Mouse (Mus musculus) hindbrain, embryonic 16.5 days (tissue): ENCODE results near the gene Olfr1002. TPM values are rescaled to one million over a fixed set of nuclear protein-coding genes. Genes with fewer than 3 reads are reported as not detected.
"Not testable (repeated sequence)": the region's sequence is repeated elsewhere in the genome, so short reads cannot be mapped to it uniquely, and the experiment has no call there.

Experiments
- ATAC-seq: fragments of 200-750 bp; cut with Nextera tagmentation; 2 replicates; pipeline ENCODE4 v1.8.0; 2017; ENCODE audit warnings: moderate TSS enrichment, moderate library complexity
- H3K27ac ChIP-seq: fragments of 300-500 bp; sonication (generic); 2 replicates; pipeline ENCODE4 v1.5.1; 2014; ENCODE audit warnings: low read depth, mild to moderate bottlenecking, control low read depth, low read length, moderate library complexity
- H3K27me3 ChIP-seq: fragments of 300-500 bp; sonication (generic); replicated peaks from 2 replicates; pipeline ENCODE4 v1.6.1; 2014; ENCODE audit warnings: low read length; ENCODE audit not compliant: control insufficient read depth, insufficient read depth
- H3K36me3 ChIP-seq: fragments of 300-500 bp; sonication (generic); 2 replicates; pipeline ENCODE4 v1.6.1; 2014; ENCODE audit warnings: mild to moderate bottlenecking, low read length, moderate library complexity, mixed read lengths; ENCODE audit not compliant: control insufficient read depth, insufficient read depth
- H3K4me1 ChIP-seq: fragments of 300-500 bp; sonication (generic); 2 replicates; pipeline ENCODE4 v1.6.1; 2014; ENCODE audit warnings: low read depth, low read length; ENCODE audit not compliant: control insufficient read depth, insufficient read depth
- H3K4me2 ChIP-seq: fragments of 300-500 bp; sonication (generic); 2 replicates; pipeline ENCODE4 v1.6.1; 2014; ENCODE audit warnings: mild to moderate bottlenecking, low read length, control low read depth, moderate library complexity
- H3K4me3 ChIP-seq: fragments of 300-500 bp; sonication (generic); 2 replicates; pipeline ENCODE4 v1.5.1; 2014; ENCODE audit warnings: mild to moderate bottlenecking, low read length, control low read depth, moderate library complexity
- H3K9ac ChIP-seq: fragments of 300-500 bp; sonication (generic); 2 replicates; pipeline ENCODE4 v1.6.1; 2014; ENCODE audit warnings: low read depth, mild to moderate bottlenecking, control low read depth, low read length, moderate library complexity
- H3K9me3 ChIP-seq: fragments of 300-500 bp; sonication (generic); 2 replicates; pipeline ENCODE4 v1.6.1; 2014; ENCODE audit warnings: mild to moderate bottlenecking, low read length, moderate library complexity; ENCODE audit not compliant: control insufficient read depth
- WGBS: fragments of 180-500 bp; shearing (Covaris S2); extraction: QIAGEN DNeasy Blood & Tissue Kit; methylation state at CpG from one replicate; pipeline ENCODE4 v1.1.7; 2014; 5-methylcytosine and 5-hydroxymethylcytosine counted together
- polyA plus RNA-seq: library from polyadenylated mRNA; unstranded; fragments of >200 nt; fragmentation: Nextera tagmentation; extraction: Ambion mirVana; gene quantifications from 2 replicates; pipeline ENCODE4 v1.2.1, GENCODE M21; 2015

Olfr1002 gene
- polyA plus RNA-seq, result not detected in 2 replicates

DNA sequence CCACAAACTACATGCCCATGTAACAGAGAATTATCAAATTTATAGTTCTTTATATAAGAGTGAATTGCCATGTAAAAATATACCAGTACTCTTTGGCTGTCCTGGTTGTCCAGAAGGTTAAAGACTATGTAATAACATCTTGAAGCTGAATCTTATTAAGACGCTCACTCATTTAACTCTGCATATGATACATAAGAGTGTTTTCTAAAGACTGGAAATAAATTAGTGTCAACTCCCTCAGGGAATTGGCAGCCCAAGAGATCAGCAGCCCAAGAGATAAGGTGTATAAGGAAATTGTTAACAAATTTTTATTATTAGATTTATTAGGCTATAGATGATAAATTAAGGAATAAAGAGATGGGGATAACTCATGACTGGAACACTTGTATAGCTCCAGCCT lies at the start of gene Olfr1002:
Olfr1002 (minus strand) TSS at position 101 of the 400 bp plus-strand sequence.
- no peaks in the 10 kb centered on the region for H3K36me3 ChIP-seq
- no peak within 1 kb of the TSS for H3K4me2 ChIP-seq
- 92% methylated on average over 1 of the region's 1 CpGs for WGBS
- H3K27ac ChIP-seq, result no peak within 1 kb of the TSS
- no peaks in the 10 kb centered on the region for H3K9me3 ChIP-seq
- H3K27me3 ChIP-seq, result no peaks in the 10 kb centered on the region
- no peak for ATAC-seq
- no peak within 1 kb of the TSS for H3K4me3 ChIP-seq
- no peak within 1 kb of the TSS for H3K9ac ChIP-seq
- no peaks in the 10 kb centered on the region for H3K4me1 ChIP-seq

DNA sequence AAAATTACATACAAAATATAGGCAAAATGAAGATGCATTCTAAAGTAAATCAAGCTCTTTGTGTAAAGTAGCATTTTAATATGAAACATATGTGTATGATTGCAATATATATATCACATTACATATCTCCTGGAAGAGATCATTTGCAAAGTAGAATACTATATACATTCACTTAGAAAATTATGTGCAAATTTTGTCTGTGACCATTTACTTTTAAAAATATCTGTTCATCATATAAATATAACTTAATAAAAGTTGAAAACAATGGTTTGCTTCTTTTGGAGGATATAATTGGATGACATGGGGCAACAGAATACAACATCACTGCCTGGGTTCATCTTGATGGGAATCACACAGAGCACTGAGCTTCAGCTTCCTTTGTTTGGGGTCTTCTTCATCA lies 38.6 kb upstream of the Olfr1002 start, which contains the start of gene Olfr1008:
Olfr1008 (plus strand) TSS at position 301 of the 400 bp plus-strand sequence.
- H3K9me3 ChIP-seq, result no peaks in the 10 kb centered on the region
- H3K27ac ChIP-seq, result no peak within 1 kb of the TSS
- no peak within 1 kb of the TSS for H3K9ac ChIP-seq
- H3K4me2 ChIP-seq, result no peak within 1 kb of the TSS
- no peak for ATAC-seq
- H3K36me3 ChIP-seq, result no peaks in the 10 kb centered on the region
- H3K27me3 ChIP-seq, result no peaks in the 10 kb centered on the region
- no peak within 1 kb of the TSS for H3K4me3 ChIP-seq
- no peaks in the 10 kb centered on the region for H3K4me1 ChIP-seq

- Histone ChIP-seq H3K4me1 (no peaks in the 10 kb centered on the region), H3K27ac (no peak within 1 kb of the TSS), H3K4me3 (no peak within 1 kb of the TSS), H3K9ac (no peak within 1 kb of the TSS), H3K9me3 (no peaks in the 10 kb centered on the region), H3K36me3 (no peaks in the 10 kb centered on the region), H3K4me2 (no peak within 1 kb of the TSS), H3K27me3 (no peaks in the 10 kb centered on the region)
- ATAC-seq, result no peak
Observed at GRCm38 (mm10) chr2:85678667-85679066, 28.2 kb upstream of the Olfr1002 start, which contains the start of gene Olfr1006. TSS of gene Olfr1006 (minus strand) at chr2:85678767.

GRCm38 (mm10) chr2:85664355-85664754 lies 13.9 kb upstream of the Olfr1002 start, which contains the start of gene Olfr154:
TSS of gene Olfr154 (minus strand) at chr2:85664455.
- H3K9ac ChIP-seq, H3K4me3 ChIP-seq, ATAC-seq, H3K36me3 ChIP-seq, H3K4me1 ChIP-seq, H3K27ac ChIP-seq, H3K9me3 ChIP-seq, H3K4me2 ChIP-seq, H3K27me3 ChIP-seq: not testable (repeated sequence)

- WGBS, result 87% methylated on average over 1 of the region's 1 CpGs
- no peak within 1 kb of the TSS for H3K27ac ChIP-seq
- no peak within 1 kb of the TSS for H3K4me2 ChIP-seq
- no peaks in the 10 kb centered on the region for H3K9me3 ChIP-seq
- no peaks in the 10 kb centered on the region for H3K27me3 ChIP-seq
- no peak within 1 kb of the TSS for H3K9ac ChIP-seq
- no peak within 1 kb of the TSS for H3K4me3 ChIP-seq
- no peaks in the 10 kb centered on the region for H3K36me3 ChIP-seq
- no peak for ATAC-seq
- no peaks in the 10 kb centered on the region for H3K4me1 ChIP-seq
Observed at GRCm38 (mm10) chr2:85611803-85612202, 38.7 kb downstream of the Olfr1002 start, which contains the start of gene Olfr1000. TSS of gene Olfr1000 (minus strand) at chr2:85611903.

Other genes starting within 250 kb of the Olfr1002 start
- gene Olfr992, start 241.2 kb downstream of the Olfr1002 start, polyA plus RNA-seq, result not detected in 2 replicates
- gene Olfr993, start 235.8 kb downstream of the Olfr1002 start, polyA plus RNA-seq, result not detected in 2 replicates
- gene Olfr994, start 214.3 kb downstream of the Olfr1002 start, polyA plus RNA-seq, result not detected in 2 replicates
- not detected in 2 replicates for gene Olfr995, start 207.1 kb downstream of the Olfr1002 start, polyA plus RNA-seq
- gene 4833423E24Rik, start 131.7 kb downstream of the Olfr1002 start, polyA plus RNA-seq, result 0.09 and 0.28 TPM in 2 replicates
- gene Olfr996, start 71.5 kb downstream of the Olfr1002 start, polyA plus RNA-seq, result not detected in 2 replicates
- gene Olfr998, start 61.8 kb downstream of the Olfr1002 start, polyA plus RNA-seq, result not detected in 2 replicates
- not detected in 2 replicates for gene Olfr1000, start 38.8 kb downstream of the Olfr1002 start, polyA plus RNA-seq
- gene Olfr154, start 13.8 kb upstream of the Olfr1002 start, polyA plus RNA-seq, result not detected in 2 replicates
- not detected in 2 replicates for gene Olfr1006, start 28.1 kb upstream of the Olfr1002 start, polyA plus RNA-seq
- not detected in 2 replicates for gene Olfr1008, start 38.7 kb upstream of the Olfr1002 start, polyA plus RNA-seq
- not detected in 2 replicates for gene Olfr1009, start 64.7 kb upstream of the Olfr1002 start, polyA plus RNA-seq
- gene Olfr1012, start 112.1 kb upstream of the Olfr1002 start, polyA plus RNA-seq, result not detected in 2 replicates
- not detected in 2 replicates for gene Olfr1013, start 116.4 kb upstream of the Olfr1002 start, polyA plus RNA-seq
- not detected in 2 replicates for gene Olfr1014, start 122.0 kb upstream of the Olfr1002 start, polyA plus RNA-seq
- gene Olfr1015, start 131.3 kb upstream of the Olfr1002 start, polyA plus RNA-seq, result not detected in 2 replicates
- gene Olfr1016, start 151.8 kb upstream of the Olfr1002 start, polyA plus RNA-seq, result not detected in 2 replicates
- not detected in 2 replicates for gene Olfr1018, start 167.8 kb upstream of the Olfr1002 start, polyA plus RNA-seq
- not detected in 2 replicates for gene Olfr1019, start 194.8 kb upstream of the Olfr1002 start, polyA plus RNA-seq
- gene Olfr1020, start 196.3 kb upstream of the Olfr1002 start, polyA plus RNA-seq, result not detected in 2 replicates
- not detected in 2 replicates for gene Olfr1022, start 217.9 kb upstream of the Olfr1002 start, polyA plus RNA-seq
- not detected in 2 replicates for gene Olfr1023, start 234.9 kb upstream of the Olfr1002 start, polyA plus RNA-seq